Mouse (Mus musculus) small intestine, adult 2 months (tissue): ENCODE measurements around the gene Kmo. TPM values are rescaled to one million over a fixed set of nuclear protein-coding genes. Genes with fewer than 3 reads are reported as not detected.

ENCODE experiments used
- H3K27ac ChIP-seq: fragments of 200-500 bp; 2 replicates; pipeline ENCODE4 v1.5.1; 2012; ENCODE audit warnings: low read depth, low read length, control low read depth, inconsistent platforms; ENCODE audit not compliant: insufficient read depth
- H3K27me3 ChIP-seq: fragments of 200-500 bp; 2 replicates; pipeline ENCODE4 v1.6.1; 2012; ENCODE audit warnings: mild to moderate bottlenecking, moderate library complexity, low read length, inconsistent platforms; ENCODE audit not compliant: control insufficient read depth, insufficient read depth
- H3K36me3 ChIP-seq: fragments of 200-500 bp; 2 replicates; pipeline ENCODE4 v1.6.1; 2012; ENCODE audit warnings: mild to moderate bottlenecking, low read length, control low read depth, inconsistent platforms; ENCODE audit not compliant: control insufficient read depth, insufficient read depth
- H3K4me1 ChIP-seq: fragments of 200-500 bp; 2 replicates; pipeline ENCODE4 v1.6.1; 2012; ENCODE audit warnings: low read length, inconsistent platforms, mixed read lengths; ENCODE audit not compliant: control insufficient read depth, insufficient read depth, insufficient read length
- H3K4me3 ChIP-seq: fragments of 200-500 bp; 2 replicates; pipeline ENCODE4 v1.5.1; 2012; ENCODE audit warnings: low read depth, mild to moderate bottlenecking, control low read depth, inconsistent platforms, low read length, moderate library complexity
- CTCF ChIP-seq: fragments of 200-500 bp; IDR thresholded peaks from 2 replicates; pipeline ENCODE4 v1.5.1; 2012; ENCODE audit warnings: low read depth, mild to moderate bottlenecking, control low read depth, inconsistent platforms, low read length, moderate library complexity, mixed read lengths; ENCODE audit not compliant: insufficient replicate concordance, insufficient read length; ENCODE audit errors: extremely low read depth
- POLR2A ChIP-seq: fragments of 200-500 bp; IDR thresholded peaks from 2 replicates; pipeline ENCODE4 v1.6.1; 2012; ENCODE audit warnings: low read depth, mild to moderate bottlenecking, control low read depth, inconsistent platforms, low read length, moderate library complexity
- WGBS: fragments of 180-500 bp; shearing (Covaris S2); methylation state at CpG from one replicate; pipeline ENCODE4 v1.1.7; 2018; 5-methylcytosine and 5-hydroxymethylcytosine counted together
- polyA plus RNA-seq: library from polyadenylated mRNA; depleted of rRNA; stranded (reverse); fragments of >200 nt; gene quantifications from 2 replicates; pipeline ENCODE4 v1.2.3, GENCODE M21; 2012

Kmo gene
- polyA plus RNA-seq, 1 experiment, result 0.41 TPM

DNA sequence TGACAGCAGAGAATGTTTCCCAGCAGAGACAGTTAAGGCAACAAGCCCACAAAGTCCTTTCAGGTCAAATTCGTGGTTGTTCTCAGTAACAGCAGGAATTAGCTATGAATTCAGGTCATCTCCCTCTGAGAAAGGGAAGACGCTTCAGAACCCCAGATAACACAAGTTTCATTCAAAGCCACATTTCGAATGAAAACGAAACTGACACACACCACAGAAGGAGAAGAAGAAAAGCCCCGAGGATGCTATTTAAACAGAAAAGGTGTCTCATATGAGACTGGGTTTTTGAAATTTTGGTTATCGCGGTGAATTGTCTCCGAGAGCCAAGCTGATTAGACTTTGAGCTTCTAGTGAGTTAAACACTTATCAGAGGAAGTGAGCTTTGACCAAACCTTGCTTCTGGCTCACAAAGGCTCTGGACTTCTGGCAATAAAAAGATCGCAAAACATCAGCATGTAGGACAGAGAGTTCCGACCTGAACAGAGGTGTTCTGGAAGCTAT lies 11.6 kb downstream of the Kmo start:
- TF ChIP-seq CTCF, result no peak
- no peak for TF ChIP-seq POLR2A
- Histone ChIP-seq H3K4me3 (no peak overlapping the region), H3K27me3 (no peaks in the 10 kb centered on the region), H3K4me1 (peaks cover 2% of the 10 kb centered on the region), H3K27ac (peak overlapping the region; percentile 25; the same call in 1 of the 2 replicates), H3K36me3 (no peaks in the 10 kb centered on the region)
- WGBS, result 16% methylated on average over 10 of the region's 10 CpGs

GRCm38 (mm10) chr1:175632470-175632869 lies 12.3 kb downstream of the Kmo start:
- WGBS, result 89% methylated on average over 14 of the region's 14 CpGs
- Histone ChIP-seq H3K36me3 (no peaks in the 10 kb centered on the region), H3K27me3 (no peaks in the 10 kb centered on the region), H3K4me1 (peaks cover 2% of the 10 kb centered on the region), H3K4me3 (no peak overlapping the region), H3K27ac (no peak overlapping the region)
- TF ChIP-seq POLR2A (no peak), CTCF (no peak)

- no peak for TF ChIP-seq POLR2A
- no peak for TF ChIP-seq CTCF
- H3K36me3 ChIP-seq, result no peaks in the 10 kb centered on the region
- H3K27ac ChIP-seq, result no peak overlapping the region
- H3K4me1 ChIP-seq, result no peaks in the 10 kb centered on the region
- H3K27me3 ChIP-seq, result no peaks in the 10 kb centered on the region
- WGBS, result 69% methylated on average over 7 of the region's 7 CpGs
- no peak overlapping the region for H3K4me3 ChIP-seq
Measured at GRCm38 (mm10) chr1:175637677-175638076, 17.5 kb downstream of the Kmo start.

- no peak overlapping the region for H3K4me3 ChIP-seq
- no peaks in the 10 kb centered on the region for H3K27me3 ChIP-seq
- TF ChIP-seq CTCF (no peak), POLR2A (no peak)
- no peaks in the 10 kb centered on the region for H3K4me1 ChIP-seq
- no peak overlapping the region for H3K27ac ChIP-seq
- H3K36me3 ChIP-seq, result no peaks in the 10 kb centered on the region
- WGBS, result 75% methylated on average over 7 of the region's 7 CpGs
Measured at GRCm38 (mm10) chr1:175639072-175639471, 18.9 kb downstream of the Kmo start.

GRCm38 (mm10) chr1:175640435-175641150 lies 20.4 kb downstream of the Kmo start:
- Histone ChIP-seq H3K27me3 (no peaks in the 10 kb centered on the region), H3K4me1 (no peaks in the 10 kb centered on the region), H3K27ac (no peak overlapping the region; the same call in 1 of the 2 replicates), H3K4me3 (no peak overlapping the region), H3K36me3 (no peaks in the 10 kb centered on the region)
- WGBS, result 61% methylated on average over 6 of the region's 6 CpGs
- TF ChIP-seq POLR2A, result no peak
- TF ChIP-seq CTCF, result no peak

DNA sequence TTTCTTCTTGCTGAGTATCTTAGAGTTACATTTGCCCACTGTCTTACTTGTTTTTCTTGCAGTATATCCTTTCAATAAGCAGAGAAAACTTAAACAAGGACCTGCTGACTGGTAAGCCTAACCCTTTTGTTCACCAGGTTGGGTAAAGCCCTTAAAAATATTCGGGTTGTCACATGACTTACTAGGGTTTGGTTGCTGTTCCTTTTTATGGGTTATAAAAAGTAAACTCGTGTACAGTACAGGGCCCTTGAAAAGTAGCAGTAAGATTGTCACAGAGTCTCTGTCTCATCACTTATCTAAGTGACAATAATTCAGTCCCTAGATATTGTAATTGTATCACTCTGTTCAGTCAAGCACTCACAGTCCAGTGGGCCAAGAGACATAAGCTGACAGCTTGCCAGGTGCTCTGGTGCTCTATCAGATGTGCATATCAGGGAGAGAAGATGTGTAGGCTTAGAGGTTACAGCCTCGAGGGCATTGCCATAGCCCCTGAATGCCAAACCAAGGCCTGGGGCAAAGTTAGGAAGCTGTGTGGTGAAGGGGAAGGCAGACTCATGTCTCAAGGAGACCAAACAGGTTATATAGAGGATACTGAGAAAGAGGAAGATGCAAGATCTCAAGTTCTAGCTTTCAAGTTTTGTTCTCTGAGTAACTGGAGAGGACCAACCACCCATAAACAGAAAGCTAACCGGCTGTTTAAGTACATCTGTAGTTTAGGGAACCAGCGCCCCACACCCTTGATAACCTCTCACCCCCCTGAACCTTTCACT lies 23.5 kb downstream of the Kmo start:
- TF ChIP-seq CTCF (no peak), POLR2A (no peak)
- H3K36me3 ChIP-seq, result no peaks in the 10 kb centered on the region
- no peak overlapping the region for H3K4me3 ChIP-seq
- no peaks in the 10 kb centered on the region for H3K27me3 ChIP-seq
- 36% methylated on average over 5 of the region's 5 CpGs for WGBS
- no peaks in the 10 kb centered on the region for H3K4me1 ChIP-seq
- H3K27ac ChIP-seq, result peak overlapping the region; percentile 71; the same call in 1 of the 2 replicates

DNA sequence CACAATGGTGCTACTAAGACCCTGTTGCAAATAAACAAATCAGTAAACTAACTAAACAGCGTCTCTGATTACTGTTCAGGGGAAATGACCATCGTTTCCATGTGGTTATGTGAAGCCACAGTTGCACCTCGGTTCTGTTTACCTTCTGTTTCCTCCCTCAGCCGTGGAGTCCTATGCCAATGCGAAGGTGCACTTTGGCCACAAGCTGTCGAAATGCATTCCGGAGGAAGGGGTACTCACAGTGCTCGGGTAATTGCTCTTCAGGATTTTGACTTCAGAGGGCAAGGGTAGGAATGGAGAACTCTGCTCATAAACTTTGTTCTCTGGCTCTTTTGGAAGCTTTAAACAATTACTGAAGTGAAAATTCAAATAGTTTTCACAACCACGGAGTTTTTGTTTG lies 26.8 kb downstream of the Kmo start:
- Histone ChIP-seq H3K4me3 (no peak overlapping the region), H3K27ac (no peak overlapping the region), H3K4me1 (no peaks in the 10 kb centered on the region), H3K27me3 (no peaks in the 10 kb centered on the region), H3K36me3 (no peaks in the 10 kb centered on the region)
- 15% methylated on average over 9 of the region's 9 CpGs for WGBS
- no peak for TF ChIP-seq CTCF
- TF ChIP-seq POLR2A, result no peak
